Mouse (Mus musculus) CH12.LX (cell line): ENCODE data around the gene Ryr1. TPM values are rescaled to one million over a fixed set of nuclear protein-coding genes. Genes with fewer than 3 reads are reported as not detected.
A peak's percentile ranks its signal among the peaks of the same experiment; 100 is the strongest.

Experiments used
- DNase-seq: peaks from one replicate; pipeline ENCODE4 v3.0.0-alpha.2; 2013; ENCODE audit errors: extremely low read depth
- H3K27ac ChIP-seq: 2 replicates; pipeline ENCODE4 v1.5.1; 2012; ENCODE audit warnings: low read depth, mild to moderate bottlenecking, control low read depth, moderate library complexity; ENCODE audit not compliant: insufficient read depth
- H3K27me3 ChIP-seq: replicated peaks from 2 replicates; pipeline ENCODE3; 2012; ENCODE audit warnings: inconsistent platforms
- H3K36me3 ChIP-seq, 2 experiments: replicated peaks in 1 of 2; 2 replicates each; pipeline versions ENCODE3 to v1.6.1; 2012; ENCODE audit warnings: inconsistent platforms in 1 of 2, low read length in 1 of 2, mild to moderate bottlenecking in 1 of 2, mixed read lengths in 1 of 2, moderate library complexity in 1 of 2; ENCODE audit not compliant: control insufficient read depth in 1 of 2, insufficient read depth in 1 of 2
- H3K4me1 ChIP-seq, 2 experiments: 2 replicates each; pipeline ENCODE4 v1.6.1; 2012; ENCODE audit warnings: inconsistent platforms in 1 of 2, moderate library complexity in 1 of 2; ENCODE audit not compliant: insufficient read depth in 2 of 2, control insufficient read depth in 1 of 2
- H3K4me2 ChIP-seq: 2 replicates; pipeline ENCODE4 v1.6.1; 2012; ENCODE audit warnings: low read depth, mild to moderate bottlenecking, control low read depth; ENCODE audit not compliant: poor library complexity, insufficient read depth, severe bottlenecking
- H3K4me3 ChIP-seq, 3 experiments: fragments of 150-350 bp in 1 of 3; sonication (generic) in 1 of 3; replicated peaks in 1 of 3; 2 replicates each; pipeline versions ENCODE3 to v1.5.1; 2011 to 2012; ENCODE audit warnings: low read depth in 2 of 3, low read length in 2 of 3, mild to moderate bottlenecking in 2 of 3, moderate library complexity in 2 of 3, control low read depth in 1 of 3, improper control_type of control experiment in 1 of 3, inconsistent platforms in 1 of 3, mixed read lengths in 1 of 3; ENCODE audit not compliant: poor library complexity in 1 of 3
- H3K79me2 ChIP-seq: replicated peaks from 2 replicates; pipeline ENCODE4 v1.6.1; 2012; ENCODE audit warnings: mild to moderate bottlenecking, moderate library complexity; ENCODE audit not compliant: control insufficient read depth, poor library complexity, insufficient read depth, severe bottlenecking; ENCODE audit errors: extremely low read depth
- H3K9ac ChIP-seq: 2 replicates; pipeline ENCODE4 v1.6.1; 2012; ENCODE audit warnings: low read depth, mild to moderate bottlenecking, control low read depth, moderate library complexity; ENCODE audit not compliant: insufficient read depth
- H3K9me3 ChIP-seq: replicated peaks from 2 replicates; pipeline ENCODE3; 2012; ENCODE audit warnings: low read length, inconsistent platforms, mixed read lengths
- BHLHE40 ChIP-seq: IDR thresholded peaks from 2 replicates; pipeline ENCODE4 v1.6.1; 2011; ENCODE audit warnings: mild to moderate bottlenecking, low read depth, low read length, improper control_type of control experiment
- CHD2 ChIP-seq: IDR thresholded peaks from 2 replicates; pipeline ENCODE4 v1.6.1; 2011; ENCODE audit warnings: low read length, improper control_type of control experiment
- E2F4 ChIP-seq: IDR thresholded peaks from 2 replicates; pipeline ENCODE4 v1.6.1; 2011; ENCODE audit warnings: low read depth, low read length, improper control_type of control experiment; ENCODE audit not compliant: insufficient replicate concordance
- ELF1 ChIP-seq: IDR thresholded peaks from 2 replicates; pipeline ENCODE4 v1.6.1; 2014; ENCODE audit warnings: low read depth, mild to moderate bottlenecking, inconsistent platforms, low read length, improper control_type of control experiment
- EP300 ChIP-seq: IDR thresholded peaks from 2 replicates; pipeline ENCODE4 v1.6.1; 2011; ENCODE audit warnings: low read length, improper control_type of control experiment
- ETS1 ChIP-seq: conservative IDR thresholded peaks from 2 replicates; pipeline ENCODE4 v1.6.1; 2012; ENCODE audit warnings: low read depth, mild to moderate bottlenecking, inconsistent platforms, low read length, improper control_type of control experiment, moderate library complexity
- GABPA ChIP-seq: IDR thresholded peaks from 2 replicates; pipeline ENCODE4 v1.6.1; 2012; ENCODE audit warnings: low read depth, low read length, improper control_type of control experiment, inconsistent platforms; ENCODE audit not compliant: insufficient replicate concordance
- MAZ ChIP-seq: IDR thresholded peaks from 2 replicates; pipeline ENCODE4 v1.6.1; 2012; ENCODE audit warnings: low read depth, mild to moderate bottlenecking, inconsistent platforms, low read length, improper control_type of control experiment, moderate library complexity
- MXI1 ChIP-seq: IDR thresholded peaks from 2 replicates; pipeline ENCODE4 v1.6.1; 2011; ENCODE audit warnings: mild to moderate bottlenecking, low read depth, low read length, improper control_type of control experiment
- NELFE ChIP-seq: IDR thresholded peaks from 2 replicates; pipeline ENCODE4 v1.6.1; 2011; ENCODE audit warnings: low read depth, low read length, improper control_type of control experiment
- NRF1 ChIP-seq: IDR thresholded peaks from 2 replicates; pipeline ENCODE4 v1.6.1; 2014; ENCODE audit warnings: low read depth, mild to moderate bottlenecking, inconsistent platforms, low read length, improper control_type of control experiment, moderate library complexity
- SIN3A ChIP-seq: IDR thresholded peaks from 2 replicates; pipeline ENCODE4 v1.6.1; 2012; ENCODE audit warnings: low read length, improper control_type of control experiment, inconsistent platforms
- TBP ChIP-seq: conservative IDR thresholded peaks from 2 replicates; pipeline ENCODE4 v1.6.1; 2011; ENCODE audit warnings: low read depth, low read length, improper control_type of control experiment
- TCF12 ChIP-seq: IDR thresholded peaks from 2 replicates; pipeline ENCODE4 v1.6.1; 2014; ENCODE audit warnings: low read depth, mild to moderate bottlenecking, inconsistent platforms, low read length, improper control_type of control experiment
- UBTF ChIP-seq: IDR thresholded peaks from 2 replicates; pipeline ENCODE4 v1.6.1; 2012; ENCODE audit warnings: low read depth, mild to moderate bottlenecking, inconsistent platforms, low read length, improper control_type of control experiment, moderate library complexity
- USF1 ChIP-seq: IDR thresholded peaks from 2 replicates; pipeline ENCODE4 v1.6.1; 2014; ENCODE audit warnings: low read depth, mild to moderate bottlenecking, inconsistent platforms, low read length, improper control_type of control experiment
- USF2 ChIP-seq: conservative IDR thresholded peaks from 2 replicates; pipeline ENCODE4 v1.6.1; 2011; ENCODE audit warnings: low read depth, low read length, improper control_type of control experiment
- dilution Hi-C: fragments of 300-500 bp; cut with MboI; formaldehyde crosslinking; loops from 2 replicates; pipeline ENCODE4 v1.14.3; 2020; ENCODE audit warnings: low sequenced_read_pairs; ENCODE audit not compliant: extremely low pct_unique_long_range_greater_than_20kb, extremely low pct_ligation_motif_present
- in situ Hi-C: fragments of 300-500 bp; cut with MboI; formaldehyde crosslinking; loops from 3 replicates; pipeline ENCODE4 v1.14.3; 2019; ENCODE audit warnings: low sequenced_read_pairs, low pct_ligation_motif_present, low pct_unique_long_range_greater_than_20kb, mixed read lengths
- polyA plus RNA-seq: library from polyadenylated mRNA; unstranded; fragments of >175 nt; gene quantifications from 2 replicates; pipeline ENCODE4 v1.2.1, GENCODE M21; 2012; ENCODE audit warnings: low read depth; ENCODE audit not compliant: insufficient read length
- total RNA-seq, 2 experiments: library from RNA; depleted of rRNA; stranded (reverse); fragments of 300-350 nt in 1 of 2; fragments of >200 nt in 1 of 2; gene quantifications; 2 replicates each; pipeline ENCODE4 v1.2.3; 2012 to 2014

The Ryr1 gene
- total and polyA plus RNA-seq, 3 experiments, result 0.43 to 1.1 (median 0.68) TPM

- peak overlapping the region; percentile 75 for H3K9ac ChIP-seq
- no peaks in the 10 kb centered on the region for H3K79me2 ChIP-seq
- TF ChIP-seq TBP, result no peak
- no peak for TF ChIP-seq NELFE
- peak; percentile 42 for TF ChIP-seq USF2
- no peak for TF ChIP-seq UBTF
- TF ChIP-seq BHLHE40, result peak; percentile 52; the same call in 1 of the 2 replicates
- no peak for TF ChIP-seq EP300
- TF ChIP-seq MAZ, result no peak
- peak; percentile 65 for TF ChIP-seq USF1
- TF ChIP-seq SIN3A, result no peak
- TF ChIP-seq GABPA, result no peak
- TF ChIP-seq, all 38 proteins: peak for 3
These were observed 43.8 kb upstream of the Ryr1 start for GRCm38 (mm10) chr7:29168791-29169230.

DNA sequence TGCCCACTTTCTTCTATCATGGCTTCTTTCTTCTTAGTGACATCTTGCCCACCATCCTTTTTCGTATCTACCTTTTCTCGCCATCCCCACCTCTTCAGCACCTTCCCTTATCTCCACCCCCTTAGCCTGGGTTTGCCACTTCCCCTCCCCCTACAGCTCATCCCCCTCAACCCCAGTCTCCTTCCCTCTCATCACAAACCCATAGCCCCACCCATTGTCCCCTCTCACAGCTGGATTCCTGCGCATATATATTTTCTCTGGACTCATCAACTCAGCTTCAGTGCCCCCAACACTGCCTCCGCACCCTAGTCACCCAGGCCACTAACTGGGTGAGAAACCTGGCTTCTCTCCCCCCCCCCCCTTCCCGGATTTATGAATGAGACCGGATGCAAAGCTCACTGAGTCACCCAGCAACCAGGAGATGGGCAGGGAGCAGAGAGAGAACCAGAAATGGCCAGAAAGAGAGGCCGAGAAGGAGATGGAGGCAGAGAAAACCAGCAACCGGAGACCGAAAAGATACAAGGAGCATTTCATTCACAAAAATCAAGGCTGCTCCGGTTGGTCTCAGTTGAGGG is 43.2 kb upstream of the Ryr1 start:
- dilution Hi-C loops, result no loop called here
- Histone ChIP-seq H3K79me2 (no peaks in the 10 kb centered on the region), H3K27me3 (no peaks in the 10 kb centered on the region), H3K4me1 (peaks cover 20 to 46% of the 10 kb centered on the region in 2 experiments), H3K27ac (no peak overlapping the region)
- DNase-seq, result no peak
- no peak for TF ChIP-seq NRF1
- no peak for TF ChIP-seq NELFE
- TF ChIP-seq CHD2, result no peak
- TF ChIP-seq ETS1, result no peak
- TF ChIP-seq E2F4, result no peak
- no peak for TF ChIP-seq UBTF
- TF ChIP-seq EP300, result no peak
- no peak for TF ChIP-seq ELF1
- no peak for TF ChIP-seq MXI1
- no peak for TF ChIP-seq TCF12
- TF ChIP-seq, all 38 proteins: peak for 0
- Histone ChIP-seq H3K9me3 (no peaks in the 10 kb centered on the region), H3K36me3 (peaks cover 15 to 39% of the 10 kb centered on the region in 2 experiments), H3K9ac (peak overlapping the region; percentile 23; the same call in 1 of the 2 replicates), H3K4me3 (peak overlapping the region in 1 of 3 experiments; percentile 66), H3K4me2 (peak overlapping the region; percentile 84)
- in situ Hi-C loops, result no loop called here

More at GRCm38 (mm10) chr7:29168791-29169230, 43.8 kb upstream of the Ryr1 start:
- Histone ChIP-seq H3K27ac (no peak overlapping the region; the same call in 1 of the 2 replicates), H3K4me3 (peak overlapping the region; percentile 66 to 85 (median 76)), H3K27me3 (no peaks in the 10 kb centered on the region), H3K9me3 (no peaks in the 10 kb centered on the region), H3K4me1 (peaks cover 14 to 40% of the 10 kb centered on the region in 2 experiments), H3K36me3 (peaks cover 21 to 45% of the 10 kb centered on the region in 2 experiments), H3K4me2 (peak overlapping the region; percentile 84)
- dilution Hi-C loops (no loop called here), in situ Hi-C loops (no loop called here)
- DNase-seq, result no peak
